Mouse (Mus musculus): ENCODE results near the gene Sorcs2.

DNA sequence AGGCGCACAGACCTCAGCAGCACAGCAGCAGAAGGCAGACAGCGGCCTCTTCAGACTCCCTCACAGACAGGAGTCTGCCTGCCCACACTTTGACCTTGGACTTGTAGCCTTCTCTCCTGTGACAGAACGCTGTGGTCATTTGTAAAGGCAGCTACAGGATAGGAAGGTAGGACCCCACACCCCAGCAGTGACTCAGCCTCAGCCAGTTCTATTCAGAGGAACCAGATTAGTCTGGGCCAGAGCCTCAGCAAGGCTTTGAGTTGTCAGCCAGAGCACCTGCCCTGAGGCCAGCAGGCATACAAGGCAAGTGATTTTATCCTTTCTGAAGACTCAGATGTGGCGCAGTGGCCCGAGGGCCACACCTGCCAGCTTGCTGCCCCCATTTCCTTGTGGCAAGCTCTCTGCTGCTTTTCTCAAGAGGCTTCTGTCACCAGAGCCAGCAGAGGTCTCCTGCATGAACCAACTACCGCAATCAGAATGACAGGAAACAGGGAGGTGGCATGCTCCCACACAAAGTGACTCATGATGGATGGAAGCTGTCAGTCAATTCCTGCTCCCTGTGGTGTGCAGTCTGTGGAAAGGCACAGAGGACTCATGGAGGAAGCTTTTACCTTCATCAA lies 16.9 kb upstream of the Sorcs2 start:
- TF ChIP-seq CTCF (conservative IDR thresholded peaks at IDR 0.05 in 1 of 2, IDR thresholded peaks at IDR 0.05 in 1 of 2; ENCODE audit: low read depth in 2 of 2, low read length in 2 of 2) (no peak), JUND (conservative IDR thresholded peaks at IDR 0.05; ENCODE audit: low read depth, low read length) (no peak), RAD21 (IDR thresholded peaks at IDR 0.05; ENCODE audit: low read depth, low read length) (no peak), CHD2 (IDR thresholded peaks at IDR 0.05; ENCODE audit: low read length) (no peak)

Measured in CH12.LX (cell line).